Mouse (Mus musculus) urinary bladder, postnatal 10 days (tissue): Measurements from ENCODE around the gene Galk1.

Source experiments
- DNase-seq: peaks from one replicate; pipeline ENCODE4 v3.0.0; 2022; ENCODE audit warnings: low spot score

Galk1 gene

GRCm38 (mm10) chr11:115982472-115982871, 30.0 kb downstream of the Galk1 start:
- DNase-seq, result no peak

GRCm38 (mm10) chr11:115975544-115975943, 37.0 kb downstream of the Galk1 start:
- DNase-seq, result no peak

- DNase-seq, result no peak
These were observed 37.5 kb downstream of the Galk1 start for GRCm38 (mm10) chr11:115975083-115975420.

- DNase-seq, result no peak
These were observed 38.0 kb downstream of the Galk1 start, which contains the start of gene Itgb4 for GRCm38 (mm10) chr11:115974309-115975082. Gene Itgb4, plus strand, starts transcription at chr11:115974709.

GRCm38 (mm10) chr11:115971016-115971415, 41.5 kb downstream of the Galk1 start:
- DNase-seq, result no peak

- DNase-seq, result no peak
These were observed 42.4 kb downstream of the Galk1 start for GRCm38 (mm10) chr11:115970006-115970673.

- DNase-seq, result no peak
These were observed 43.7 kb downstream of the Galk1 start for GRCm38 (mm10) chr11:115968731-115969405.

- no peak for DNase-seq
These were observed 47.4 kb downstream of the Galk1 start for GRCm38 (mm10) chr11:115964977-115965604.

GRCm38 (mm10) chr11:115962651-115963412, 49.7 kb downstream of the Galk1 start:
- DNase-seq, result no peak

- no peak for DNase-seq
These were observed 53.5 kb downstream of the Galk1 start for GRCm38 (mm10) chr11:115959018-115959417.
